Comparison of ENCODE assay signal across 19 mouse cellular contexts in genomic region chr2:49446238-49446637, GRCm38 (mm10). TPM values are rescaled to one million over a fixed set of nuclear protein-coding genes. Genes with fewer than 3 reads are reported as not detected.
DNase-seq lines count a peak whose midpoint lies in the region; ATAC-seq and TF ChIP-seq lines count a peak whose summit lies in the region.
"Had no signal": no experiment of that assay in that cellular context is flagged by ENCODE, and none has a peak within 500 bp of the region (broad histone marks: within the 10 kb centered on the region; RNA-seq: fewer than 3 reads in every experiment).

No protein-coding gene starts in this region.

- no peaks in the 10 kb centered on the region for H3K4me1 ChIP-seq in midbrain, embryonic 14.5 days (ENCODE audit: control insufficient read depth, insufficient read depth, low read length)
- H3K4me1 ChIP-seq in midbrain, embryonic 13.5 days (replicated peaks) = peaks cover 7% of the 10 kb centered on the region; the same call in 1 of the 2 replicates
- H3K4me1 ChIP-seq in CH12.LX (ENCODE audit: control insufficient read depth in 1 of 2, insufficient read depth in 2 of 2) = peaks cover 0 to 4% of the 10 kb centered on the region in 2 experiments; a peak in 1 of 4 replicates
- H3K4me1 ChIP-seq: heart, embryonic 10.5 days; stomach, embryonic 15.5 days had no signal

- TF ChIP-seq CTCF in layer of hippocampus, adult 2 months (conservative IDR thresholded peaks at IDR 0.05) = peak; percentile 56
- TF ChIP-seq CTCF in CH12.LX (conservative IDR thresholded peaks at IDR 0.05 in 1 of 2, IDR thresholded peaks at IDR 0.05 in 1 of 2; ENCODE audit: low read depth in 2 of 2, low read length in 2 of 2) = peak in 1 of 2 experiments; percentile 44; a peak in 2 of 4 replicates

- H3K4me3 ChIP-seq in layer of hippocampus, adult 2 months = no peak overlapping the region
- H3K4me3 ChIP-seq in midbrain, embryonic 14.5 days (replicated peaks; ENCODE audit: low read depth, low read length) = no peak overlapping the region
- H3K4me3 ChIP-seq in midbrain, embryonic 13.5 days (replicated peaks) = no peak overlapping the region
- no peak overlapping the region for H3K4me3 ChIP-seq in CH12.LX (replicated peaks in 1 of 3; ENCODE audit: low read depth in 2 of 3, low read length in 2 of 3, poor library complexity in 1 of 3)
- H3K4me3 ChIP-seq: embryonic facial prominence, embryonic 13.5 days; heart, embryonic 10.5 days; hindbrain, embryonic 13.5 days; megakaryocyte, embryonic 14.5 days; neural tube, embryonic 12.5 days; stomach, embryonic 15.5 days had no signal

- TF ChIP-seq RAD21 in CH12.LX (IDR thresholded peaks at IDR 0.05; ENCODE audit: low read depth, low read length) = peak; percentile 40

- H3K9me3 ChIP-seq in midbrain, embryonic 14.5 days (ENCODE audit: control insufficient read depth, low read length) = no peaks in the 10 kb centered on the region
- no peaks in the 10 kb centered on the region for H3K9me3 ChIP-seq in midbrain, embryonic 13.5 days
- no peaks in the 10 kb centered on the region for H3K9me3 ChIP-seq in CH12.LX (replicated peaks; ENCODE audit: low read length)
- H3K9me3 ChIP-seq: embryonic facial prominence, embryonic 13.5 days; heart, embryonic 10.5 days; hindbrain, embryonic 13.5 days; megakaryocyte, embryonic 14.5 days; neural tube, embryonic 12.5 days; stomach, embryonic 15.5 days had no signal

- in situ Hi-C loops in CH12.LX (cut with MboI; ENCODE audit: low pct_ligation_motif_present, low pct_unique_long_range_greater_than_20kb, low sequenced_read_pairs) = no loop called here

- H3K27ac ChIP-seq in layer of hippocampus, adult 2 months = no peak overlapping the region
- H3K27ac ChIP-seq in midbrain, embryonic 14.5 days (replicated peaks; ENCODE audit: low read depth, low read length) = no peak overlapping the region
- H3K27ac ChIP-seq in midbrain, embryonic 13.5 days = no peak overlapping the region
- no peak overlapping the region for H3K27ac ChIP-seq in CH12.LX (ENCODE audit: insufficient read depth, low read depth)
- H3K27ac ChIP-seq: embryonic facial prominence, embryonic 13.5 days; heart, embryonic 10.5 days; hindbrain, embryonic 13.5 days; neural tube, embryonic 12.5 days; stomach, embryonic 15.5 days had no signal

- DNase-seq in layer of hippocampus, adult 2 months (ENCODE audit: low spot score in 2 of 2) = no peak
- DNase-seq in layer of hippocampus, postnatal 36 days = no peak
- DNase-seq in midbrain, embryonic 14.5 days = peak; percentile 21
- no peak for DNase-seq in CH12.LX (ENCODE audit: extremely low read depth)
- DNase-seq in splenic B cell, adult 2 months (ENCODE audit: low read depth, low spot score) = peak; percentile 29
- DNase-seq in embryo, embryonic 10.5 days (ENCODE audit: low spot score) = no peak
- DNase-seq: adrenal gland, postnatal 36 days; cerebellum, adult 2 months; gastrocnemius, postnatal 10 days; heart, postnatal 10 days; lung, adult 18-20 months; spleen, adult 18-20 months had no signal

- no peak overlapping the region for H3K4me2 ChIP-seq in midbrain, embryonic 14.5 days (ENCODE audit: low read length)
- no peak overlapping the region for H3K4me2 ChIP-seq in midbrain, embryonic 13.5 days (replicated peaks)
- H3K4me2 ChIP-seq in CH12.LX (ENCODE audit: insufficient read depth, low read depth, poor library complexity, severe bottlenecking) = no peak overlapping the region
- H3K4me2 ChIP-seq: embryonic facial prominence, embryonic 13.5 days; hindbrain, embryonic 13.5 days; neural tube, embryonic 12.5 days; stomach, embryonic 15.5 days had no signal

- no peak for TF ChIP-seq EP300 in CH12.LX (IDR thresholded peaks at IDR 0.05; ENCODE audit: low read length)

- no peaks in the 10 kb centered on the region for H3K79me2 ChIP-seq in CH12.LX (replicated peaks; ENCODE audit: control insufficient read depth, extremely low read depth, insufficient read depth, poor library complexity, severe bottlenecking)

- 70% methylated on average over 2 of the region's 2 CpGs for WGBS in midbrain, embryonic 14.5 days
- 71% methylated on average over 2 of the region's 2 CpGs for WGBS in midbrain, embryonic 13.5 days

- no peaks in the 10 kb centered on the region for H3K36me3 ChIP-seq in midbrain, embryonic 14.5 days (ENCODE audit: control insufficient read depth, insufficient read depth, low read length)
- no peaks in the 10 kb centered on the region for H3K36me3 ChIP-seq in midbrain, embryonic 13.5 days
- no peaks in the 10 kb centered on the region for H3K36me3 ChIP-seq in CH12.LX (replicated peaks in 1 of 2; ENCODE audit: control insufficient read depth in 1 of 2, insufficient read depth in 1 of 2, low read length in 1 of 2)
- H3K36me3 ChIP-seq in splenic B cell, adult 2 months (ENCODE audit: control insufficient read depth, insufficient read depth, low read length, poor library complexity, severe bottlenecking) = no peaks in the 10 kb centered on the region
- H3K36me3 ChIP-seq: embryonic facial prominence, embryonic 13.5 days; heart, embryonic 10.5 days; hindbrain, embryonic 13.5 days; neural tube, embryonic 12.5 days; stomach, embryonic 15.5 days had no signal

- no peak for TF ChIP-seq POLR2A in CH12.LX (IDR thresholded peaks at IDR 0.05; ENCODE audit: low read depth, low read length)

- dilution Hi-C loops in CH12.LX (cut with MboI; ENCODE audit: extremely low pct_ligation_motif_present, extremely low pct_unique_long_range_greater_than_20kb, low sequenced_read_pairs) = no loop called here

- H3K9ac ChIP-seq in midbrain, embryonic 14.5 days (replicated peaks; ENCODE audit: low read length) = no peak overlapping the region
- no peak overlapping the region for H3K9ac ChIP-seq in midbrain, embryonic 13.5 days (replicated peaks)
- no peak overlapping the region for H3K9ac ChIP-seq in CH12.LX (ENCODE audit: insufficient read depth, low read depth)
- H3K9ac ChIP-seq: embryonic facial prominence, embryonic 13.5 days; hindbrain, embryonic 13.5 days; neural tube, embryonic 12.5 days; stomach, embryonic 15.5 days had no signal

- H3K27me3 ChIP-seq in midbrain, embryonic 14.5 days (ENCODE audit: control insufficient read depth, insufficient read depth, low read length) = no peaks in the 10 kb centered on the region
- no peaks in the 10 kb centered on the region for H3K27me3 ChIP-seq in midbrain, embryonic 13.5 days
- H3K27me3 ChIP-seq in CH12.LX (replicated peaks) = peaks cover 16% of the 10 kb centered on the region
- H3K27me3 ChIP-seq in splenic B cell, adult 2 months (ENCODE audit: control insufficient read depth, insufficient read depth, low read length, poor library complexity, severe bottlenecking) = no peaks in the 10 kb centered on the region
- H3K27me3 ChIP-seq: embryonic facial prominence, embryonic 13.5 days; hindbrain, embryonic 13.5 days; neural tube, embryonic 12.5 days; stomach, embryonic 15.5 days had no signal

- ATAC-seq in midbrain, embryonic 14.5 days (ENCODE audit: low FRiP score, low TSS enrichment) = no peak
- no peak for ATAC-seq in midbrain, embryonic 13.5 days

TF ChIP-seq in CH12.LX, 34 proteins besides CTCF, POLR2A, EP300 and RAD21:
- TF ChIP-seq ELF1 (IDR thresholded peaks at IDR 0.05; ENCODE audit: low read depth, low read length) = no peak
- TF ChIP-seq SMC3 (IDR thresholded peaks at IDR 0.05; ENCODE audit: low read depth, low read length) = peak; percentile 17; the same call in 1 of the 2 replicates
- no peak for TF ChIP-seq ZNF384 (IDR thresholded peaks at IDR 0.05; ENCODE audit: low read depth, low read length)

RNA-seq across cellular contexts. Expression of gene Epc2, which starts 5.0 kb away (rescaled TPM):
- 10 to 100 TPM; 51.4 to 62.7 TPM for total RNA-seq in layer of hippocampus, adult 2 months (2021)
- total RNA-seq in layer of hippocampus, postnatal 36 days (2021) = 10 to 100 TPM; 51.8 to 53.9 TPM
- 18.4 and 25.2 TPM in 2 replicates for polyA plus RNA-seq in midbrain, embryonic 14.5 days (2014; fragmentation: Nextera tagmentation; extraction: Ambion mirVana)
- polyA plus RNA-seq in midbrain, embryonic 13.5 days (2015; fragmentation: Nextera tagmentation; extraction: Ambion mirVana) = 13.6 and 15.1 TPM in 2 replicates
- total RNA-seq in CH12.LX (2012; rRNA removed) (10.5 and 11.5 TPM in 2 replicates), CH12.LX (2014; rRNA removed) (19.2 and 20.2 TPM in 2 replicates)
- 20.3 and 22.8 TPM in 2 replicates for polyA plus RNA-seq in CH12.LX (2012; ENCODE audit: insufficient read length, low read depth)

Comparison
In these comparisons a context has a peak if more than half of its experiments do, and no peak if none do; other contexts are left out.
1. DNase-seq: peak in midbrain, embryonic 14.5 days (single experiment) and splenic B cell, adult 2 months (single experiment); none in layer of hippocampus, adult 2 months (0 of 2), layer of hippocampus, postnatal 36 days (0 of 2), CH12.LX (single experiment) and embryo, embryonic 10.5 days (single experiment).